In genomic region chr5:115192828-115193195, GRCm38 (mm10) we compare ENCODE assay signal across 8 mouse cellular contexts. TPM values are rescaled to one million over a fixed set of nuclear protein-coding genes. Genes with fewer than 3 reads are reported as not detected.
A peak's percentile ranks its signal among the peaks of the same experiment; 100 is the strongest.
DNase-seq lines count a peak whose midpoint lies in the region; ATAC-seq lines count a peak whose summit lies in the region.

No protein-coding gene starts in this region.

- no peak for ATAC-seq in heart, embryonic 12.5 days (ENCODE audit: insufficient number of reproducible peaks, low FRiP score)
- no peak for ATAC-seq in hindbrain, embryonic 12.5 days (ENCODE audit: low FRiP score)
- no peak for ATAC-seq in midbrain, embryonic 13.5 days

- peaks cover 25% of the 10 kb centered on the region for H3K4me1 ChIP-seq in heart, embryonic 12.5 days (replicated peaks)
- H3K4me1 ChIP-seq in hindbrain, embryonic 12.5 days, result peaks cover 34% of the 10 kb centered on the region
- peaks cover 33% of the 10 kb centered on the region for H3K4me1 ChIP-seq in midbrain, embryonic 13.5 days (replicated peaks)

- no peak overlapping the region for H3K27ac ChIP-seq in heart, embryonic 12.5 days (ENCODE audit: poor library complexity, severe bottlenecking)
- H3K27ac ChIP-seq in hindbrain, embryonic 12.5 days, result peak overlapping the region; percentile 17; the same call in 1 of the 2 replicates
- no peak overlapping the region for H3K27ac ChIP-seq in midbrain, embryonic 13.5 days

- H3K36me3 ChIP-seq in heart, embryonic 12.5 days, result no peaks in the 10 kb centered on the region
- no peaks in the 10 kb centered on the region for H3K36me3 ChIP-seq in hindbrain, embryonic 12.5 days
- no peaks in the 10 kb centered on the region for H3K36me3 ChIP-seq in midbrain, embryonic 13.5 days

- no peaks in the 10 kb centered on the region for H3K9me3 ChIP-seq in heart, embryonic 12.5 days (replicated peaks)
- H3K9me3 ChIP-seq in hindbrain, embryonic 12.5 days (replicated peaks), result no peaks in the 10 kb centered on the region
- H3K9me3 ChIP-seq in midbrain, embryonic 13.5 days, result no peaks in the 10 kb centered on the region

- H3K4me2 ChIP-seq in heart, embryonic 12.5 days, result peak overlapping the region; percentile 99
- peak overlapping the region; percentile 100 for H3K4me2 ChIP-seq in hindbrain, embryonic 12.5 days (replicated peaks)
- peak overlapping the region; percentile 100 for H3K4me2 ChIP-seq in midbrain, embryonic 13.5 days (replicated peaks)

- no peak for DNase-seq in heart, postnatal 25 days (ENCODE audit: low spot score)
- DNase-seq in adrenal gland, postnatal 36 days, result peak; percentile 46 to 70
- no peak for DNase-seq in ovary, postnatal 10 days (ENCODE audit: low spot score)
- DNase-seq in cerebellum, adult 11 months, result no peak
- no peak for DNase-seq in thymus, postnatal 4 days

- peak overlapping the region; percentile 57 for H3K4me3 ChIP-seq in heart, embryonic 12.5 days
- H3K4me3 ChIP-seq in hindbrain, embryonic 12.5 days, result peak overlapping the region; percentile 69
- peak overlapping the region; percentile 55 for H3K4me3 ChIP-seq in midbrain, embryonic 13.5 days (replicated peaks)

- intact Hi-C loops in heart, postnatal 25 days (cut with DNase I), result no loop called here

- WGBS in heart, embryonic 12.5 days, result 16% methylated on average over 7 of the region's 7 CpGs
- WGBS in hindbrain, embryonic 12.5 days, result 14% methylated on average over 7 of the region's 7 CpGs
- WGBS in midbrain, embryonic 13.5 days, result 12% methylated on average over 7 of the region's 7 CpGs

- peaks cover 81% of the 10 kb centered on the region for H3K27me3 ChIP-seq in heart, embryonic 12.5 days (replicated peaks)
- H3K27me3 ChIP-seq in hindbrain, embryonic 12.5 days, result peaks cover 86% of the 10 kb centered on the region
- peaks cover 88% of the 10 kb centered on the region for H3K27me3 ChIP-seq in midbrain, embryonic 13.5 days

- no peak overlapping the region for H3K9ac ChIP-seq in heart, embryonic 12.5 days
- no peak overlapping the region; the same call in 1 of the 2 replicates for H3K9ac ChIP-seq in hindbrain, embryonic 12.5 days
- H3K9ac ChIP-seq in midbrain, embryonic 13.5 days (replicated peaks), result peak overlapping the region; percentile 76

RNA-seq across cellular contexts. Expression of gene Cabp1, which starts 1.4 kb away (rescaled TPM):
- 0.34 and 0.54 TPM in 2 replicates for polyA plus RNA-seq in heart, embryonic 12.5 days (2016; fragmentation: Nextera tagmentation; extraction: Ambion mirVana)
- 1 to 10 TPM; 2.7 to 3.0 TPM for total RNA-seq in heart, postnatal 25 days (2021)
- 10 to 100 TPM; 34.8 to 42.3 TPM for total RNA-seq in adrenal gland, postnatal 36 days (2021)
- 10.3 and 10.5 TPM in 2 replicates for polyA plus RNA-seq in hindbrain, embryonic 12.5 days (2016; fragmentation: Nextera tagmentation; extraction: Ambion mirVana)
- polyA plus RNA-seq in midbrain, embryonic 13.5 days (2015; fragmentation: Nextera tagmentation; extraction: Ambion mirVana), result 2.0 and 2.7 TPM in 2 replicates

RNA-seq across cellular contexts. Expression of gene Mlec, which starts 34.8 kb away (rescaled TPM):
- 103 and 105 TPM in 2 replicates for polyA plus RNA-seq in heart, embryonic 12.5 days (2016; fragmentation: Nextera tagmentation; extraction: Ambion mirVana)
- total RNA-seq in heart, postnatal 25 days (2021), result 10 to 100 TPM; 74.6 to 75.8 TPM
- total RNA-seq in adrenal gland, postnatal 36 days (2021), result 100 to 1,000 TPM; 184 to 197 TPM
- polyA plus RNA-seq in hindbrain, embryonic 12.5 days (2016; fragmentation: Nextera tagmentation; extraction: Ambion mirVana), result 65.0 and 72.9 TPM in 2 replicates
- 21.1 and 25.3 TPM in 2 replicates for polyA plus RNA-seq in midbrain, embryonic 13.5 days (2015; fragmentation: Nextera tagmentation; extraction: Ambion mirVana)

RNA-seq across cellular contexts. Expression of gene Pop5, which starts 42.8 kb away (rescaled TPM):
- 63.2 and 68.6 TPM in 2 replicates for polyA plus RNA-seq in heart, embryonic 12.5 days (2016; fragmentation: Nextera tagmentation; extraction: Ambion mirVana)
- total RNA-seq in heart, postnatal 25 days (2021), result 10 to 100 TPM; 31.6 to 37.8 TPM
- total RNA-seq in adrenal gland, postnatal 36 days (2021), result 10 to 100 TPM; 76.3 to 85.9 TPM
- polyA plus RNA-seq in hindbrain, embryonic 12.5 days (2016; fragmentation: Nextera tagmentation; extraction: Ambion mirVana), result 78.6 and 90.5 TPM in 2 replicates
- 87.7 and 110 TPM in 2 replicates for polyA plus RNA-seq in midbrain, embryonic 13.5 days (2015; fragmentation: Nextera tagmentation; extraction: Ambion mirVana)

RNA-seq across cellular contexts. Expression of gene Unc119b, which starts 58.0 kb away (rescaled TPM):
- polyA plus RNA-seq in heart, embryonic 12.5 days (2016; fragmentation: Nextera tagmentation; extraction: Ambion mirVana), result 22.8 and 23.2 TPM in 2 replicates
- 10 to 100 TPM; 18.9 to 21.9 TPM for total RNA-seq in heart, postnatal 25 days (2021)
- total RNA-seq in adrenal gland, postnatal 36 days (2021), result 10 to 100 TPM; 38.9 to 45.3 TPM
- 57.5 and 62.0 TPM in 2 replicates for polyA plus RNA-seq in hindbrain, embryonic 12.5 days (2016; fragmentation: Nextera tagmentation; extraction: Ambion mirVana)
- 37.4 and 43.4 TPM in 2 replicates for polyA plus RNA-seq in midbrain, embryonic 13.5 days (2015; fragmentation: Nextera tagmentation; extraction: Ambion mirVana)

Comparison
In these comparisons a context has a peak if more than half of its experiments do, and no peak if none do; other contexts are left out.
1. DNase-seq: peak in adrenal gland, postnatal 36 days (2 of 2); none in heart, postnatal 25 days (single experiment), ovary, postnatal 10 days (single experiment), cerebellum, adult 11 months (single experiment) and thymus, postnatal 4 days (single experiment).
2. Peak in every context shown above with its lines, with median percentiles within 50 percentile points of each other: H3K4me2 ChIP-seq and H3K4me3 ChIP-seq.